Mouse (Mus musculus) G1E (cell line): ENCODE measurements around the gene Isg20.

Source experiments
- CTCF ChIP-seq: IDR thresholded peaks from 2 replicates; pipeline ENCODE4 v1.5.1; 2012; ENCODE audit warnings: low read depth, low read length, inconsistent platforms, mixed read lengths
- GATA1 ChIP-seq: IDR thresholded peaks from 2 replicates; pipeline ENCODE4 v1.6.1; 2012; ENCODE audit warnings: borderline replicate concordance, low read length, inconsistent platforms, mixed read lengths
- POLR2AphosphoS5 ChIP-seq: IDR thresholded peaks from 2 replicates; pipeline ENCODE4 v1.6.1; 2012; ENCODE audit warnings: low read depth, low read length, inconsistent platforms; ENCODE audit not compliant: insufficient replicate concordance

DNA sequence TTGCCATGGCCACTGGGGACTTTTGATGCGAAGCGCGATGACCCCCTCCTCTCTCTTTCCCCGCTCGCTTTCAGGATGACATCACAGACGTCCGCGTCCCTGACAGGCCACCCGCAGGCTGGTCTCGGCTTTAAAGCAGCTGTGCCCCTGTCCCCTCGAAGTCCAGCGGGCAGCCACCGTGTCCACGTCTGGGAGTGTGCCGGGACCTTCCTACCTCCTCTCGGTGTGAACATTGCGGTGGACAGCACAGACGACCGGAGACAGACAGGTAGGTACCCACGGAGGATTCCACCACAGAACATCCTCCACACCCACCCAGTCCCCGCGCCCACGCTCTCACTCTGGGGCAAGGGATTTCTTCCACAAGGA, 30.8 kb upstream of the Isg20 start:
- TF ChIP-seq CTCF (no peak), GATA1 (no peak), POLR2AphosphoS5 (no peak)
